Mouse (Mus musculus) testis, postnatal 10 days (tissue): ENCODE data around the gene Irf2.
"Not testable (repeated sequence)": the region's sequence is repeated elsewhere in the genome, so short reads cannot be mapped to it uniquely, and the experiment has no call there.

ENCODE experiments used
- DNase-seq: peaks from one replicate; pipeline ENCODE4 v3.0.0; 2021; ENCODE audit warnings: low spot score

Gene Irf2

DNA sequence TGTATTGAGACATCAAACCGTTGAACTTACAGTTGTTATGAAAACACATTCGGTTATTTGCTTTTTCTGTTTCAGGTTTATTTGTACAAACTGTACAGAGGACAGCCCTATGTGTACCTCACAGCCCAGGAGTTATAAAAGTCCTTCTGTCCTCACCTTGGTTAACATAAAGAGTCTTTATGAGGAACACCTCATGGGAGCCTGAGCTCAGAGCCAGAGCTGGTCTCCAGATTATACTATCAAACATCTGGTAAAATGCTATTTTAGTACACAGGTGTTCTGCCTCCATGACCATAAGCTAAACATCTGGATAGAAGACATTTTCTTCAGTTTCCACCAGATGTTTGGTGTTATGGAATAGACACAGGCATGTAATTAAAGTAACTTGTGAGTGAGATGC lies 13.1 kb upstream of the Irf2 start:
- DNase-seq = no peak

- DNase-seq = not testable (repeated sequence)
These were observed 9.9 kb upstream of the Irf2 start for GRCm38 (mm10) chr8:46729671-46730070.

GRCm38 (mm10) chr8:46732381-46732915 lies 7.1 kb upstream of the Irf2 start:
- DNase-seq = no peak

DNA sequence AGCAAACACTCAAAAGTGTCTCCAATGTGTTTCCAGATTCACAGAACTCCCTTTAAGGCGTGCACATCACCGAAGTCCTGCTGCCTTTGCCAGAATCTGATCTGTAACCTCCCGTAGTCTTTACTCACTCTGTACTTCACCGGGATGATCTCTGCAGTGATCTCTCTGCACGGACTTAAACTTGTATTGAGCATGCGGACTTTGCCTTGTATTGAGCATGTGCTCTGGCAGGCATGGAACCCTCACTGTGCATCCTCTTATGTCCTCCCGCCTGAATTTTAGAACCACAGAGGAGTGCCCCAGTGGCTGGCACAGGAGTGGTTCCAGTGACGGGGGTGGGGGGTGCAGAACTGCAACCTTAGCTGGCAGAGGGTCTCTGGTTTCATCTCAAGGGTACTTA lies 5.9 kb upstream of the Irf2 start:
- no peak for DNase-seq

DNA sequence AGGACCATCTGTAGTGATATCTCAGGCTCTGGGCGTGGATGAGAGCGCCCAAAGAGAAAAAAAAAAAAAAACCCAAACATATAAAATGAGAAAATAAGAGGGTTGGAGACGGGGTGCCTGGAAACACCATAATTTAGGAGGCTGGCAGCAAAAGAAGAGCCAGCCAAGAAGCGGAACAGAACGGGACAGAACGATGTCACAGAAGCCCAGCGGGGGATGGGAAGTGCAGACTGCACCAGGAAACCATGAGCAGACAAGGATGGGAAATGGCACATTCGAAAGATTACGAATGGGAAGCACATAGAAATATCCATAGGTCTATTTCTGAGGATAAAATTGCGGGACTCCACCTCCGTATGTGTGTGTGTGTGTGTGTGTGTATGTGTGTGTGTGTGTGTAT lies 4.0 kb upstream of the Irf2 start:
- DNase-seq = peak; percentile 47

DNA sequence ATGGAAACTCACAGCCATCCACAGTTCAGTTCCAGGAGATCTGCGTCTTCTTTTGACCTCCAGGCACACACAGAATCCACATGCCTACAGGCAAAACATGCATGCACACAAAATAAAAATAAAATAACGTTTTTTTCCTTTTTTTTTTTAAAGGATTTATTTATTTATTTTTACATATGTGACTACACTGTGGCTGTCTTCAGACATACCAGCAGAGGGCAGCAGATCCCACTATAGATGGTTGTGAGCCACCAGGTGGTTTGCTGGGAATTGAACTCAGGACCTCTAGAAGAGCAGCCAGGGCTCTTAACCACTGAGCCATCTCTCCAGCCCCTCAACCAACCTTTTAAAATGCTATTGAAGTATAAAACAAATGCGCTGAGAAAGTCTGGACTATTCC lies 3.3 kb upstream of the Irf2 start:
- no peak for DNase-seq

GRCm38 (mm10) chr8:46737421-46737820 lies 2.1 kb upstream of the Irf2 start:
- DNase-seq = no peak

DNA sequence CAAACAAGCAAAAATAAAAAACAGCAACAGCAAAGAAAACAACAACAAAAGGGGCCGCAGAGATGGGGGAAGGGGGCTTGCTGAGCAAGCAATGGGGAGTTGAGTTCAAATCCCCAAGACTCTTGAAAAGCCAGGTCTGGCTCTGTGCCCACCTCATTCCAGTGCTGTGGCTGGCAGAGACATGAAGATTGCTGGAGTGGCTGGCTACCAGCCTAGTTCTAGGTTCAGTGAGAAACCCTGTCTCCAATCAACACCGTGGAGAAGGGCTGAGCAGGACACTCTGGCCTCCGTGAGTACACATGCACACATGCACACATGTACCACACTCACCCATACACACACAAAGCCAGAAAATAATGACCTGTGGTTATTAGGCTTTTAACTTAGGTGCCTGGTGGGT lies 1.6 kb upstream of the Irf2 start:
- DNase-seq = peak; percentile 60

DNA sequence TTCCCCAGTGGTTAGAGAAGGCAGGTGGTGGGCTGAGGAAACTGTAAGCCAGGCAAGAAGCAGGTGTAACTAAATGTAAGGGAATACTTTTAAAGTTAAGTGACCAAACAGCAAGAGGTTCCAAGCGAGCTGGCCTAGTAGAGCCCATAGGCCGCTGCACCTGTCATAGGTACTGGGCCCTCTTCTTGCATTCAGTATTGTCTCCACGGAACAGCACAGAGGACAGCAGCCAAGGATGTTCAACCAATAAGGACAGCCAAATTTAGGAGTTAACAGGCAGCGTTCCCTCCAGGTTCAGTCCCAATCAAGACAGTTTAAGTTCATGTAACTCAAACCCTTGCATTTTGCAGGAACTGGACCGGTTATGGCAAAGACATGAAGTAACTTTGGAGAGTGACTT lies 931 bp upstream of the Irf2 start:
- DNase-seq = no peak

GRCm38 (mm10) chr8:46739956-46740512 lies 502 bp downstream of the Irf2 start:
- DNase-seq = peak; percentile 45

DNA sequence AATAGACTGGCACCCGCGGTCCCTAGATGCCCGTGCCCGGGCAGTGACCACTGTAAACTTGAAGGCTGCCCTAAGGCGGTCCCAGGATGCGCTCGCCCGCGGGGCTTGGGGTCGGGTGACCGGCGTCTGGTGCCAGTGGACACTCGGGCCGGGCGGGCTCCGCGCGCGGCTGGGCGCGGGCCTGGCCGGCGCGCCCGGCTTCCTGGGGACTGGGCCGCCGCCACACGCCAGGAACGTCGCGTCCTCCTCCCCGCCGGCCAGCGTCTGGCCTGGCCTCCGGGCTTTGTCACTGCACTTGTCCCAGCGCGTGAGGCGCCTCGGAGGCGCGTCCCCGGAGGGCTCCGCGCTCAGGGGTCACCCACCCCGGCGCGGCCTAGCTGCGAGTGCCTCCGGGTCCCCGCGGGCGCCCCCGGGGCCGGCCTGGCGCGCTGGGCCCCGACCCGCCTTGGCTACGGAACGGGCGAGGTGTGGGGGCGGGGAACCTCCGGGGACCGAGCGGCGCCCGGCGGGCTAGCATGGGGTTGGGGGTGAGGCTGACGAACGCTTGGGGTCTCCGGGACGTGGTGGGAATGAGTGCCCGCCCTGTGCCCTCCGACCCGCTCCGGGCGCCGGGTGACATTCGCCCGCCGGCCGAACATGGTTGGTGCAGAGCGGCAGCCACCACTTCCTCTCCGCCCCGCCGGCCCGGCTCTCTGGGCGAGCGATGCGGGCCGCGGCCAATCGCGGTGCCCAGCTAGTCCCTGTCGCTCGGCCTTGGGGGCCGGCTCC lies 1.2 kb downstream of the Irf2 start:
- DNase-seq = peak; percentile 82

GRCm38 (mm10) chr8:46741281-46741791 lies 1.8 kb downstream of the Irf2 start:
- peak; percentile 65 for DNase-seq

GRCm38 (mm10) chr8:46741991-46742690 lies 2.6 kb downstream of the Irf2 start:
- DNase-seq = no peak

- DNase-seq = no peak
These were observed 3.2 kb downstream of the Irf2 start for GRCm38 (mm10) chr8:46742691-46743082.

GRCm38 (mm10) chr8:46745464-46745863 lies 5.9 kb downstream of the Irf2 start:
- no peak for DNase-seq

DNA sequence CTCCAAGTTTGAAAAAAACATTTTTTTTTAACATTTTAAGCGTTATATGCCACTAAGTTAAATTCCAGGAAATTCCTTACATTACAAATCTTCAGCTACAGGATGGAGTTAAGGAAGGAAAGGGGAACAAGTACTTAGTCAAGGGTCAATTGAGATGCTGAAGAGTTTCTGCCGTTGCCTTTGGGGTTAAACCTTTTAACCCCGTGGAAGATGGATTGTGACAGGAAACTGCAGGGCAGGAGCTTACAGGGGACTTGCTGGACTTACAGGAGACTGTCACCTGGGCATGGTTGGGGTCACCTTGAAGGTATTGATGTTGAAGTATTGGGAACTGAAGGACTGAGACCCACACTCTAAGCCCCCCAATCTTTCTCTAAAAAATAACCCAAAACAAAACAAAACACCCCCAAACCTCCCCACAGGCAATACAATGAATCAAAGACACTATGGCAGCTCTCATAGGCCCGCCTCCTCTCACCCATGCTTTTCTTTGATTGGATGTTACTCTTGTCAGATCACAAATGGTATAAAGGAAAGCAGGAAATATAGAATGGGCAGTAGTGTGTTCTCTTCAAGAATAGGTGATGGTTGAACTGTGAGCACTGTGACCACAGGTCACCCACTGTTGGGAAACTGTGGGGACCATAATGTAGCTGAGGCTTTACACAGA lies 7.9 kb downstream of the Irf2 start:
- DNase-seq = no peak

- DNase-seq = no peak
These were observed 10.5 kb downstream of the Irf2 start for GRCm38 (mm10) chr8:46750000-46750399.

- no peak for DNase-seq
These were observed 11.0 kb downstream of the Irf2 start for GRCm38 (mm10) chr8:46750566-46750965.

DNA sequence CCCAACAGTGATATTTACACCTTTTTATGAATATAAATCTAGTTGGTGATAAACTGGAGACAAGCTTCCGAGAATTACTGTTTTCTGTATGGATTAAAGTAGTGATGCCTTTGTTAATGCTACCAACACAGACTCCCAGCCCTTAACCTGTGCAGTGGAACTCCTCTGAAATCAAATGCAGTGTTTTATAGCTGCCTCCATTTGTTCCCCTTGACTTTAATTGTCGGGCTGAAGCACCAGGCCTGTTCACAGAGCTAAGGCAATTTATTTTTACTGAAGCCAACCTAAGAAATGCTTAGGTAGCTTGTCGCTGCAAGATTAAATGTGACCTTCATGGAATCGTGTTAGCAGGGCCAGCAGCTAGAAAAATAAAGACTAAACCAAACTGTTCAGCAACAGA lies 11.6 kb downstream of the Irf2 start:
- DNase-seq = no peak

GRCm38 (mm10) chr8:46752986-46753385 lies 13.5 kb downstream of the Irf2 start:
- no peak for DNase-seq

DNA sequence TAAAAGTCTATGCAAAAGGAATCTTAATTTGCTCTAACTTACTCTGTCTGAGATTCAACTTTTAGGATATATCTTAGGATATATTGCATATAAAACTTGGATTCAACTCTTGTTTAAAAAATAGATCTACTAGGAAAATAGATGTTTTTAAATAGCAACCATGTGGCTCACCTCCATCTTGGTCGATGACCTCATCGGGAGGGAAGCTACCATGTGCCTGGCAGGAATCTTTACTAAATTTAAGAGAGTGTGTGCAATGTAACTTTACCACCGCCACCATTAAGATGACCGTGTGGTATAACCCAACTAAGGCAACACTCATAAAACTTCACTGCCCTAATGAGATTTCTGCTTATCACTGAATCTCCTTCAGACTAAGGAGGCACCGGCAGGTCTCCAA lies 14.8 kb downstream of the Irf2 start:
- DNase-seq = no peak

- no peak for DNase-seq
These were observed 16.3 kb downstream of the Irf2 start for GRCm38 (mm10) chr8:46755731-46756333.
